8 mouse cellular contexts compared by ENCODE assay signal in the genomic region with DNA sequence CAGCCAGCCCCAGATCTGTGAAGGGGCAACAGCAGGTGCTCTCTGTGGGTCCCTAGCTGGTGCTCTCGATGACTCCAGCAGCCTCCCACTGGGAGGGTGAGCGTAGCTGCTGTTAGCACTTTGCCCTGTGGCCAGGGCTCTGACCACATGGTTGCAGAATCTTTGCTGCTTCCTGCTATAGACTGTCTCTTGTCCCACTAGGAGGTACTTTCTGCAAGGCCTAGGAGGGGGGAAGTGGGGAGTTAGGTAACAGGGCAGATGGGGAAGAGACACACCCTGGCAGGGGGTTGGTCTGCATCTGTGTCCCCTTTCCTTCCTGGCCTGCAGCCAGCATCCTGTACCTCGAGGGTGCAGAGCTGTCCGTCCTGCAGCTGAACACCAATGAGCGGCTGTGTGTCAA. TPM values are rescaled to one million over a fixed set of nuclear protein-coding genes. Genes with fewer than 3 reads are reported as not detected.
DNase-seq lines count a peak whose midpoint lies in the region; ATAC-seq and TF ChIP-seq lines count a peak whose summit lies in the region.

No protein-coding gene starts in this region.

- TF ChIP-seq EP300 in CH12.LX (IDR thresholded peaks at IDR 0.05; ENCODE audit: low read length): no peak

- peaks cover 21 to 47% of the 10 kb centered on the region in 2 experiments for H3K4me1 ChIP-seq in CH12.LX (ENCODE audit: control insufficient read depth in 1 of 2, insufficient read depth in 2 of 2)
- no peaks in the 10 kb centered on the region; the same call in 1 of the 2 replicates for H3K4me1 ChIP-seq in kidney, adult 2 months (ENCODE audit: control insufficient read depth, insufficient read depth, low read length)
- no peaks in the 10 kb centered on the region for H3K4me1 ChIP-seq in stomach, embryonic 14.5 days (ENCODE audit: control insufficient read depth, insufficient read depth, low read length)

- no peaks in the 10 kb centered on the region for H3K9me3 ChIP-seq in CH12.LX (replicated peaks; ENCODE audit: low read length)
- no peaks in the 10 kb centered on the region for H3K9me3 ChIP-seq in stomach, embryonic 14.5 days (ENCODE audit: control insufficient read depth, low read depth, low read length)

- H3K27me3 ChIP-seq in CH12.LX (replicated peaks): no peaks in the 10 kb centered on the region
- H3K27me3 ChIP-seq in kidney, adult 2 months (replicated peaks; ENCODE audit: control insufficient read depth, insufficient read depth, low read length): no peaks in the 10 kb centered on the region
- H3K27me3 ChIP-seq in stomach, embryonic 14.5 days (ENCODE audit: control insufficient read depth, insufficient read depth, low read length): no peaks in the 10 kb centered on the region

- dilution Hi-C loops in CH12.LX (cut with MboI; ENCODE audit: extremely low pct_ligation_motif_present, extremely low pct_unique_long_range_greater_than_20kb, low sequenced_read_pairs): no loop called here

- ATAC-seq in stomach, embryonic 14.5 days (ENCODE audit: insufficient number of reproducible peaks, insufficient read depth, low FRiP score, low read depth): peak; percentile 11; the same call in 1 of the 2 replicates

- peak; percentile 47 for DNase-seq in adrenal gland, adult 2 months
- DNase-seq in adrenal gland, adult (ENCODE audit: inconsistent age in 2 of 2, low spot score in 1 of 2): no peak
- DNase-seq in CH12.LX (ENCODE audit: extremely low read depth): no peak
- peak; percentile 63 for DNase-seq in kidney, adult 2 months
- DNase-seq in lung, postnatal 10 days: peak; percentile 45
- DNase-seq in urinary bladder, postnatal 4 days (ENCODE audit: low spot score in 2 of 2): no peak
- DNase-seq in ovary, adult 18-20 months (ENCODE audit: low spot score): no peak

- H3K4me2 ChIP-seq in CH12.LX (ENCODE audit: insufficient read depth, low read depth, poor library complexity, severe bottlenecking): no peak overlapping the region
- H3K4me2 ChIP-seq in stomach, embryonic 14.5 days (replicated peaks; ENCODE audit: low read depth, low read length): no peak overlapping the region

- TF ChIP-seq POLR2A in CH12.LX (IDR thresholded peaks at IDR 0.05; ENCODE audit: low read depth, low read length): no peak
- no peak for TF ChIP-seq POLR2A in kidney, adult 2 months (IDR thresholded peaks at IDR 0.05; ENCODE audit: low read depth, low read length)

- in situ Hi-C loops in CH12.LX (cut with MboI; ENCODE audit: low pct_ligation_motif_present, low pct_unique_long_range_greater_than_20kb, low sequenced_read_pairs): no loop called here

- H3K79me2 ChIP-seq in CH12.LX (replicated peaks; ENCODE audit: control insufficient read depth, extremely low read depth, insufficient read depth, poor library complexity, severe bottlenecking): peaks cover 19% of the 10 kb centered on the region

- H3K27ac ChIP-seq in CH12.LX (ENCODE audit: insufficient read depth, low read depth): 0 out of 2 replicates have a peak overlapping the region, but pooled peaks have one; percentile 10
- H3K27ac ChIP-seq in kidney, adult 2 months (ENCODE audit: insufficient read depth, low read depth, low read length): no peak overlapping the region
- no peak overlapping the region for H3K27ac ChIP-seq in stomach, embryonic 14.5 days (ENCODE audit: low read length)

- H3K4me3 ChIP-seq in CH12.LX (replicated peaks in 1 of 3; ENCODE audit: low read depth in 2 of 3, low read length in 2 of 3, poor library complexity in 1 of 3): no peak overlapping the region
- no peak overlapping the region for H3K4me3 ChIP-seq in kidney, adult 2 months (ENCODE audit: insufficient read depth, low read depth, low read length)
- no peak overlapping the region for H3K4me3 ChIP-seq in stomach, embryonic 14.5 days (ENCODE audit: low read depth, low read length)

- H3K36me3 ChIP-seq in CH12.LX (replicated peaks in 1 of 2; ENCODE audit: control insufficient read depth in 1 of 2, insufficient read depth in 1 of 2, low read length in 1 of 2): peaks cover 41 to 55% of the 10 kb centered on the region in 2 experiments
- no peaks in the 10 kb centered on the region for H3K36me3 ChIP-seq in kidney, adult 2 months (ENCODE audit: control insufficient read depth, insufficient read depth, low read length)
- no peaks in the 10 kb centered on the region for H3K36me3 ChIP-seq in stomach, embryonic 14.5 days (ENCODE audit: control insufficient read depth, insufficient read depth, low read length)

- WGBS in kidney, adult 2 months: 32% methylated on average over 5 of the region's 5 CpGs
- 56% methylated on average over 5 of the region's 5 CpGs for WGBS in stomach, embryonic 14.5 days

- no peak for TF ChIP-seq CTCF in CH12.LX (conservative IDR thresholded peaks at IDR 0.05 in 1 of 2, IDR thresholded peaks at IDR 0.05 in 1 of 2; ENCODE audit: low read depth in 2 of 2, low read length in 2 of 2)
- no peak for TF ChIP-seq CTCF in kidney, adult 2 months (conservative IDR thresholded peaks at IDR 0.05; ENCODE audit: insufficient read depth, insufficient read length, low read depth, low read length)

- TF ChIP-seq RAD21 in CH12.LX (IDR thresholded peaks at IDR 0.05; ENCODE audit: low read depth, low read length): no peak

- no peak overlapping the region for H3K9ac ChIP-seq in CH12.LX (ENCODE audit: insufficient read depth, low read depth)
- no peak overlapping the region for H3K9ac ChIP-seq in stomach, embryonic 14.5 days (replicated peaks; ENCODE audit: low read depth, low read length)

TF ChIP-seq in CH12.LX, 34 proteins besides CTCF, POLR2A, EP300 and RAD21:
- no peak for TF ChIP-seq TBP (conservative IDR thresholded peaks at IDR 0.05; ENCODE audit: low read depth, low read length)
- TF ChIP-seq CHD1 (IDR thresholded peaks at IDR 0.05; ENCODE audit: low read depth, low read length): no peak
- TF ChIP-seq MYC (IDR thresholded peaks at IDR 0.05; ENCODE audit: low read depth, low read length): no peak

RNA-seq across cellular contexts. Expression of a gene that starts 10.4 kb away (rescaled TPM):
- 10 to 100 TPM in 1 of 2 experiments, 1 to 10 TPM in 1; 8.7 to 10.5 TPM for total RNA-seq in adrenal gland, adult 2 months (2021)
- 9.2 and 15.1 TPM in 2 replicates for polyA plus RNA-seq in adrenal gland, adult 2 months (2012; rRNA removed)
- total RNA-seq in CH12.LX (2012; rRNA removed): 13.5 and 13.6 TPM in 2 replicates
- total RNA-seq in CH12.LX (2014; rRNA removed): 13.8 and 14.0 TPM in 2 replicates
- polyA plus RNA-seq in CH12.LX (2012; ENCODE audit: insufficient read length, low read depth): 21.2 and 23.9 TPM in 2 replicates
- 36.1 and 37.2 TPM in 2 replicates for polyA plus RNA-seq in kidney, adult 2 months (2012; rRNA removed)
- polyA plus RNA-seq in stomach, embryonic 14.5 days (2014; fragmentation: Nextera tagmentation; extraction: Ambion mirVana): 2.7 and 3.2 TPM in 2 replicates

RNA-seq across cellular contexts. Expression of a gene that starts 20.2 kb away (rescaled TPM):
- total RNA-seq in adrenal gland, adult 2 months (2021): under 1 TPM; 0.06 to 0.10 TPM
- 0.03 and 0.12 TPM in 2 replicates for polyA plus RNA-seq in adrenal gland, adult 2 months (2012; rRNA removed)
- total RNA-seq in CH12.LX (2012; rRNA removed) (not detected in 2 replicates), CH12.LX (2014; rRNA removed) (not detected in 2 replicates)
- polyA plus RNA-seq in CH12.LX (2012; ENCODE audit: insufficient read length, low read depth): not detected in 2 replicates
- polyA plus RNA-seq in kidney, adult 2 months (2012; rRNA removed): 0.01 and 0.05 TPM in 2 replicates
- polyA plus RNA-seq in stomach, embryonic 14.5 days (2014; fragmentation: Nextera tagmentation; extraction: Ambion mirVana): 0.14 and 0.17 TPM in 2 replicates

RNA-seq across cellular contexts. Expression of a gene that starts 57.7 kb away (rescaled TPM):
- 10 to 100 TPM; 25.2 to 26.8 TPM for total RNA-seq in adrenal gland, adult 2 months (2021)
- 27.6 and 30.3 TPM in 2 replicates for polyA plus RNA-seq in adrenal gland, adult 2 months (2012; rRNA removed)
- total RNA-seq in CH12.LX (2012; rRNA removed) (20.9 and 21.5 TPM in 2 replicates), CH12.LX (2014; rRNA removed) (11.4 and 12.5 TPM in 2 replicates)
- 10.9 and 12.4 TPM in 2 replicates for polyA plus RNA-seq in CH12.LX (2012; ENCODE audit: insufficient read length, low read depth)
- 36.0 and 36.1 TPM in 2 replicates for polyA plus RNA-seq in kidney, adult 2 months (2012; rRNA removed)
- 14.9 and 17.0 TPM in 2 replicates for polyA plus RNA-seq in stomach, embryonic 14.5 days (2014; fragmentation: Nextera tagmentation; extraction: Ambion mirVana)

Comparison
In these comparisons a context has a peak if more than half of its experiments do, and no peak if none do; other contexts are left out.
1. DNase-seq: peak in adrenal gland, adult 2 months (single experiment), kidney, adult 2 months (single experiment) and lung, postnatal 10 days (single experiment); none in adrenal gland, adult (0 of 2), CH12.LX (single experiment), urinary bladder, postnatal 4 days (0 of 2) and ovary, adult 18-20 months (single experiment).